Mouse (Mus musculus) stomach, embryonic 16.5 days (tissue): ENCODE results near the gene Bpgm. TPM values are rescaled to one million over a fixed set of nuclear protein-coding genes. Genes with fewer than 3 reads are reported as not detected.
A peak's percentile ranks its signal among the peaks of the same experiment; 100 is the strongest.

Source experiments
- ATAC-seq: fragments of 200-750 bp; cut with Nextera tagmentation; 2 replicates; pipeline ENCODE4 v1.8.0; 2017; ENCODE audit warnings: moderate number of reproducible peaks, moderate TSS enrichment; ENCODE audit not compliant: insufficient read depth, low FRiP score
- H3K27ac ChIP-seq: fragments of 300-500 bp; sonication (generic); 2 replicates; pipeline ENCODE4 v1.5.1; 2014; ENCODE audit warnings: low read length
- H3K27me3 ChIP-seq: fragments of 300-500 bp; sonication (generic); 2 replicates; pipeline ENCODE4 v1.6.1; 2014; ENCODE audit warnings: low read length, control low read depth, mixed read lengths; ENCODE audit not compliant: control insufficient read depth, insufficient read depth
- H3K36me3 ChIP-seq: fragments of 300-500 bp; sonication (generic); 2 replicates; pipeline ENCODE4 v1.6.1; 2014; ENCODE audit warnings: low read length; ENCODE audit not compliant: control insufficient read depth, insufficient read depth
- H3K4me1 ChIP-seq: fragments of 300-500 bp; sonication (generic); 2 replicates; pipeline ENCODE4 v1.6.1; 2014; ENCODE audit warnings: low read length, control low read depth, mixed read lengths; ENCODE audit not compliant: control insufficient read depth, insufficient read depth
- H3K4me2 ChIP-seq: fragments of 300-500 bp; sonication (generic); 2 replicates; pipeline ENCODE4 v1.6.1; 2014; ENCODE audit warnings: low read depth, low read length, mixed read lengths
- H3K4me3 ChIP-seq: fragments of 300-500 bp; sonication (generic); replicated peaks from 2 replicates; pipeline ENCODE4 v1.5.1; 2014; ENCODE audit warnings: mild to moderate bottlenecking, low read length
- H3K9ac ChIP-seq: fragments of 300-500 bp; sonication (generic); 2 replicates; pipeline ENCODE4 v1.6.1; 2014; ENCODE audit warnings: low read length
- H3K9me3 ChIP-seq: fragments of 300-500 bp; sonication (generic); replicated peaks from 2 replicates; pipeline ENCODE4 v1.6.1; 2016; ENCODE audit warnings: low read length, control low read depth; ENCODE audit not compliant: control insufficient read depth
- WGBS: fragments of 180-500 bp; shearing (Covaris S2); extraction: QIAGEN DNeasy Blood & Tissue Kit; methylation state at CpG from one replicate; pipeline ENCODE4 v1.1.7; 2014; 5-methylcytosine and 5-hydroxymethylcytosine counted together
- polyA plus RNA-seq: library from polyadenylated mRNA; unstranded; fragments of >200 nt; fragmentation: Nextera tagmentation; extraction: Ambion mirVana; gene quantifications from 2 replicates; pipeline ENCODE4 v1.2.1, GENCODE M21; 2015

The Bpgm gene
- polyA plus RNA-seq, 1 experiment from 2014 or later, result 44.1 TPM

DNA sequence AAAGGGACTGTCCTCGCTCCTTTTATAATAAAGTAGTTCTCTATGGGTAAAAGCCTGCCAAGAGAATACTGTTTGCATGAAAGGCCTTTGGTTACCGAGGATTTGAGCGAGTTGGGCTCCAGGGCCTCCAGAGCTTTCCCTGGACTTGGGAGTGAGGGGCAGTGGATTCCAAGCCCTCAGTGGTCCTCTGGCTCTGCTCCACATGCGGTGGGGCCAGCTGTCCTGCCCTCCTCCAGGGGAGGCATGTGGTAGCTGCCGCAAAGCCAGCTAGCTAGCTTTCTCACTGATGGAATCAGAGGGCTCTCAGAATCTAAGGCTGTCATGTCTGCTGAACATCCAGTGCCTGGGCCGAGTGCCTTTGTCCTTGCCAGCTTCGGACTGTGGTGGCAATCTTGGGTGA lies 26.3 kb downstream of the Bpgm start:
- H3K27ac ChIP-seq, result no peak overlapping the region
- no peaks in the 10 kb centered on the region for H3K36me3 ChIP-seq
- ATAC-seq, result no peak
- H3K4me2 ChIP-seq, result no peak overlapping the region
- WGBS, result 81% methylated on average over 7 of the region's 7 CpGs
- no peaks in the 10 kb centered on the region; the same call in none of the 2 replicates for H3K4me1 ChIP-seq
- no peaks in the 10 kb centered on the region for H3K9me3 ChIP-seq
- H3K9ac ChIP-seq, result no peak overlapping the region
- no peaks in the 10 kb centered on the region for H3K27me3 ChIP-seq
- no peak overlapping the region for H3K4me3 ChIP-seq

DNA sequence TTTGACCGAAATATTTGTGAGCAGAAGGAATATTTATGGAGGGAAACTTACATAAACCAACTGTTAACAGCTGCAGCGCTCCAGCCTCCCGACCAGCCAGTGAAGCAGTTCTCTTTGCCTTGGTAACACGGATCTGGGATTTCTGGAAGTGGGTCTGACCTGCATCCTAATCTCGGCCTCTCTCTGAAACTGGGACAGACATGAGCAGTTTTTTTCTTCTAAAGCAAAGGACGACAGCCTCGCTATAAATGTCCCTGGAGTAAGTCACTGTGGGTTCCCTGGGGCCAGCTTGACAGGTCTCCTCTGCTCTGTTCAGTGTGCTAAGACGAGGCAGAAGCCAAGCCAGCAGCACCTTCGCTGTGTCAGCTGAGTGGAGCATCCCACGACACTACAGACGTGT lies 29.9 kb downstream of the Bpgm start:
- Histone ChIP-seq H3K4me2 (no peak overlapping the region), H3K36me3 (no peaks in the 10 kb centered on the region)
- 49% methylated on average over 11 of the region's 11 CpGs for WGBS

GRCm38 (mm10) chr6:34507581-34507980 lies 31.6 kb downstream of the Bpgm start:
- Histone ChIP-seq H3K4me1 (no peaks in the 10 kb centered on the region; the same call in none of the 2 replicates), H3K4me2 (no peak overlapping the region), H3K9ac (no peak overlapping the region), H3K9me3 (no peaks in the 10 kb centered on the region), H3K36me3 (no peaks in the 10 kb centered on the region), H3K4me3 (no peak overlapping the region), H3K27me3 (no peaks in the 10 kb centered on the region), H3K27ac (no peak overlapping the region)
- WGBS, result 61% methylated on average over 4 of the region's 4 CpGs
- no peak for ATAC-seq

More for the DNA sequence above, 29.9 kb downstream of the Bpgm start:
- no peaks in the 10 kb centered on the region; the same call in none of the 2 replicates for H3K4me1 ChIP-seq
- no peak overlapping the region for H3K4me3 ChIP-seq
- no peak for ATAC-seq
- no peaks in the 10 kb centered on the region for H3K9me3 ChIP-seq
- H3K9ac ChIP-seq, result no peak overlapping the region
- no peaks in the 10 kb centered on the region for H3K27me3 ChIP-seq
- H3K27ac ChIP-seq, result no peak overlapping the region

- Histone ChIP-seq H3K27ac (no peak overlapping the region), H3K9me3 (no peaks in the 10 kb centered on the region), H3K27me3 (no peaks in the 10 kb centered on the region), H3K4me1 (no peaks in the 10 kb centered on the region; the same call in none of the 2 replicates), H3K36me3 (no peaks in the 10 kb centered on the region), H3K4me2 (no peak overlapping the region), H3K9ac (no peak overlapping the region), H3K4me3 (no peak overlapping the region)
- ATAC-seq, result no peak
- WGBS, result 82% methylated on average over 4 of the region's 4 CpGs
Observed at GRCm38 (mm10) chr6:34508016-34508415, 32.0 kb downstream of the Bpgm start.

GRCm38 (mm10) chr6:34510277-34510676 lies 34.3 kb downstream of the Bpgm start:
- Histone ChIP-seq H3K27me3 (no peaks in the 10 kb centered on the region), H3K4me3 (no peak overlapping the region), H3K27ac (no peak overlapping the region), H3K36me3 (no peaks in the 10 kb centered on the region), H3K9ac (no peak overlapping the region), H3K4me2 (no peak overlapping the region), H3K4me1 (peaks cover 4% of the 10 kb centered on the region), H3K9me3 (no peaks in the 10 kb centered on the region)
- WGBS, result 90% methylated on average over 5 of the region's 5 CpGs
- ATAC-seq, result no peak

DNA sequence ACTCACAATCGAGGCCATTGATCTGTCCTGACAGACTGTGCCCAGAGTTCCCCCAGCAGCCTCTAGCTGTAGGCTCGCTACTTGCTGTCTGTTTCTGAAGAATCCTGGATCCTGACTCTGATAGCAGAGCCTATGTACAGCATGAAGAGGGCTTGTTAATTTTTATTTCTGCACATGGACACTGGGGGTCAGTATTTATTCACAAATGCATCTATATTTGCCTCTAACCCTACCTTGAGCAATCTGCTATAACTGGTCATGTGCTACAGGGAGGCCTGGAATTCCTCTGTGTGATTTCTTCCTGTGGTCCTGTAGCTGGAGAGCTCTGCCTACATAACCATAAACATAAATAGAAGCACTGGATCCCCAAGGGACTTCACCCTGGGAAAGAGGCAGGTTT lies 35.4 kb downstream of the Bpgm start:
- no peak overlapping the region for H3K4me3 ChIP-seq
- no peak overlapping the region for H3K27ac ChIP-seq
- 19% methylated on average over 2 of the region's 2 CpGs for WGBS
- peak; percentile 90; the same call in 1 of the 2 replicates for ATAC-seq
- H3K9ac ChIP-seq, result no peak overlapping the region
- peaks cover 9% of the 10 kb centered on the region for H3K4me1 ChIP-seq
- H3K4me2 ChIP-seq, result no peak overlapping the region
- H3K36me3 ChIP-seq, result no peaks in the 10 kb centered on the region
- H3K9me3 ChIP-seq, result no peaks in the 10 kb centered on the region
- no peaks in the 10 kb centered on the region for H3K27me3 ChIP-seq

- Histone ChIP-seq H3K9me3 (no peaks in the 10 kb centered on the region), H3K27ac (no peak overlapping the region), H3K36me3 (no peaks in the 10 kb centered on the region), H3K4me2 (no peak overlapping the region), H3K4me3 (no peak overlapping the region), H3K9ac (no peak overlapping the region), H3K27me3 (no peaks in the 10 kb centered on the region), H3K4me1 (peaks cover 9% of the 10 kb centered on the region)
- no peak for ATAC-seq
Observed at GRCm38 (mm10) chr6:34512741-34513140, 36.7 kb downstream of the Bpgm start.

DNA sequence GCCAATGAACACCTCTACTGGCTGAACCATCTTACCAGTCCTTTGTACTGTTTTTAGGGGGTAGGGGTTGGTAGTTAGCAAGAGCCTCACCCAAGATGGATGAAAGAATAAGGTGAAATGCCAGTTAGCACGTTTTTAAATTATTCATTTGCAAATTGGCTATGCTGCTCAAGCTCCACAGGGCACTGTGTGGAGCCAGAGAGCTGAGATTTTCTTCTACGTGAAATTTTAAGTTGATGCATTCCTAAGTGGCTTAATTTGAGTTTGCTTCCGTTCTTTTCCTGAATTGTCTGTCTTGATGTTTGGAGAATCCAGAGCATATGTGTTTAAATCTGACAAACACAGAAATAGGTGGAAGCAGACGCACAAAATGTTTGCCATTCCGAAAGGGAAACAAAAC lies 38.6 kb downstream of the Bpgm start:
- WGBS, result 26% methylated on average over 5 of the region's 5 CpGs
- Histone ChIP-seq H3K9ac (no peak overlapping the region), H3K27me3 (no peaks in the 10 kb centered on the region), H3K27ac (0 out of 2 replicates have a peak overlapping the region, but pooled peaks have one; percentile 17), H3K9me3 (no peaks in the 10 kb centered on the region), H3K36me3 (no peaks in the 10 kb centered on the region), H3K4me1 (peaks cover 9% of the 10 kb centered on the region), H3K4me3 (no peak overlapping the region), H3K4me2 (no peak overlapping the region)
- ATAC-seq, result no peak

DNA sequence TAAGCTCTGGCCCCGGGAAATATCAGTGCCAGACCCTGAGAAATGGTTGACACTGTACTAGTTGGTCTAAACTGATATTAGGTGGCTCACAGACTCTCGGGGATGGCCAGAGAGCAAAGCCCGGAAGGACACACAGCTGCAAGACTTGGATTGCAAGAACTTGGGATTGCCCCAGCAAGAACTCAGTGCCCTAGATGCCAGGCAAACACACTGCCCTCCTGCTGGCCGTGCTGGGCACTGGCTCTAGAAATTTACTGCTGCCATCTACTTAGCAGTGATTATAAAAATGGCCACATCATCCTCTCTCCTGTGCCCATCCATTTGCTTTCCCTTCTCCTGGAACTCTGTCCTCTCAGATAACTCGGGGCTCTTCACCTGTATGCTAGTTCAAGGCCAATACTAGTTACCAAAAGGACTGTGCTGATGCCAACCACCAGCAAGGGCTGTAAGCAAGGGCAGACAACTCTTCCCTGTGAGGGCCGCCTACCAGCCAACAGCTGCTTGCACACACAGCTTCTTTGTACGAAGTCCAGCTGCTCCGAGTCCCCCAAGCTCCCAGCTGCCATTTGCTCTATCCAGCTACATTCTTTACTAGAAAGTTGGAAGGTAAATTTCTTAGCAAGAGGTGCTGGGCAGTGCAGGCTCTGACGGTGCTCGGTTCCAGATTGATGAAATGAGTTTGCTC lies 39.2 kb downstream of the Bpgm start:
- H3K36me3 ChIP-seq, result no peaks in the 10 kb centered on the region
- no peak for ATAC-seq
- H3K4me2 ChIP-seq, result no peak overlapping the region
- peaks cover 9% of the 10 kb centered on the region for H3K4me1 ChIP-seq
- 47% methylated on average over 10 of the region's 10 CpGs for WGBS
- H3K27me3 ChIP-seq, result no peaks in the 10 kb centered on the region
- H3K27ac ChIP-seq, result 0 out of 2 replicates have a peak overlapping the region, but pooled peaks have one; percentile 17
- no peak overlapping the region for H3K9ac ChIP-seq
- no peaks in the 10 kb centered on the region for H3K9me3 ChIP-seq
- H3K4me3 ChIP-seq, result no peak overlapping the region
